Mouse (Mus musculus): ENCODE data around the gene Epha2. TPM values are rescaled to one million over a fixed set of nuclear protein-coding genes. Genes with fewer than 3 reads are reported as not detected.

The Epha2 gene
- polyA plus RNA-seq, 1 experiment from 2014 or later, result 0.75 TPM

- Histone ChIP-seq H3K36me3 (replicated peaks) (no peaks in the 10 kb centered on the region), H3K4me2 (no peak overlapping the region), H3K9me3 (replicated peaks) (no peaks in the 10 kb centered on the region), H3K27me3 (peaks cover 36% of the 10 kb centered on the region), H3K27ac (replicated peaks) (no peak overlapping the region), H3K4me3 (replicated peaks) (no peak overlapping the region), H3K4me1 (replicated peaks) (peaks cover 35% of the 10 kb centered on the region), H3K9ac (no peak overlapping the region)
- ATAC-seq (ENCODE audit: insufficient read depth), result no peak
- 58% methylated on average over 8 of the region's 8 CpGs for WGBS (ENCODE audit: insufficient replicate concordance)
Observed at GRCm38 (mm10) chr4:141306057-141306456, 5.0 kb downstream of the Epha2 start.

- WGBS (ENCODE audit: insufficient replicate concordance), result 83% methylated on average over 22 of the region's 22 CpGs
- Histone ChIP-seq H3K4me2 (no peak overlapping the region), H3K9ac (no peak overlapping the region), H3K9me3 (replicated peaks) (no peaks in the 10 kb centered on the region), H3K27ac (replicated peaks) (no peak overlapping the region), H3K27me3 (peaks cover 12% of the 10 kb centered on the region), H3K36me3 (replicated peaks) (no peaks in the 10 kb centered on the region), H3K4me1 (replicated peaks) (peaks cover 42% of the 10 kb centered on the region), H3K4me3 (replicated peaks) (no peak overlapping the region)
- ATAC-seq (ENCODE audit: insufficient read depth), result no peak
Observed at GRCm38 (mm10) chr4:141308381-141308780, 7.3 kb downstream of the Epha2 start.

- H3K4me3 ChIP-seq (replicated peaks), result no peak overlapping the region
- no peak overlapping the region for H3K9ac ChIP-seq
- no peak overlapping the region for H3K4me2 ChIP-seq
- ATAC-seq (ENCODE audit: insufficient read depth), result no peak
- H3K27ac ChIP-seq (replicated peaks), result peak overlapping the region; percentile 62
- H3K27me3 ChIP-seq, result peaks cover 5% of the 10 kb centered on the region
- 79% methylated on average over 34 of the region's 34 CpGs for whole genome bisulfite sequencing (ENCODE audit: insufficient replicate concordance)
- H3K9me3 ChIP-seq (replicated peaks), result no peaks in the 10 kb centered on the region
- H3K4me1 ChIP-seq (replicated peaks), result peaks cover 42% of the 10 kb centered on the region
- H3K36me3 ChIP-seq (replicated peaks), result no peaks in the 10 kb centered on the region
Observed at GRCm38 (mm10) chr4:141308857-141309772, 8.1 kb downstream of the Epha2 start.

- Histone ChIP-seq H3K27me3 (0 out of 2 replicates have a peak, but pooled peaks cover 3% of the 10 kb centered on the region), H3K4me1 (replicated peaks) (peaks cover 42% of the 10 kb centered on the region), H3K27ac (replicated peaks) (peak overlapping the region; percentile 62), H3K4me2 (no peak overlapping the region), H3K4me3 (replicated peaks) (no peak overlapping the region), H3K9ac (no peak overlapping the region), H3K36me3 (replicated peaks) (no peaks in the 10 kb centered on the region), H3K9me3 (replicated peaks) (no peaks in the 10 kb centered on the region)
- 58% methylated on average over 10 of the region's 10 CpGs for WGBS (ENCODE audit: insufficient replicate concordance)
- ATAC-seq (ENCODE audit: insufficient read depth), result peak; percentile 25; the same call in 1 of the 2 replicates
Observed at GRCm38 (mm10) chr4:141309773-141310145, 8.7 kb downstream of the Epha2 start.

GRCm38 (mm10) chr4:141310191-141310606 lies 9.2 kb downstream of the Epha2 start:
- peak overlapping the region; percentile 62 for H3K27ac ChIP-seq (replicated peaks)
- no peak overlapping the region for H3K9ac ChIP-seq
- 0 out of 2 replicates have a peak, but pooled peaks cover 3% of the 10 kb centered on the region for H3K27me3 ChIP-seq
- no peaks in the 10 kb centered on the region for H3K36me3 ChIP-seq (replicated peaks)
- peaks cover 42% of the 10 kb centered on the region for H3K4me1 ChIP-seq (replicated peaks)
- no peak overlapping the region for H3K4me3 ChIP-seq (replicated peaks)
- no peak overlapping the region for H3K4me2 ChIP-seq
- 21% methylated on average over 8 of the region's 8 CpGs for WGBS (ENCODE audit: insufficient replicate concordance)
- no peak for ATAC-seq (ENCODE audit: insufficient read depth)
- H3K9me3 ChIP-seq (replicated peaks), result no peaks in the 10 kb centered on the region

- no peak overlapping the region for H3K4me2 ChIP-seq
- no peak overlapping the region for H3K4me3 ChIP-seq (replicated peaks)
- no peak overlapping the region for H3K9ac ChIP-seq
- 49% methylated on average over 7 of the region's 7 CpGs for WGBS (ENCODE audit: insufficient replicate concordance)
- no peak overlapping the region for H3K27ac ChIP-seq (replicated peaks)
- H3K4me1 ChIP-seq (replicated peaks), result peaks cover 45% of the 10 kb centered on the region
- H3K27me3 ChIP-seq, result 0 out of 2 replicates have a peak, but pooled peaks cover 3% of the 10 kb centered on the region
- H3K36me3 ChIP-seq (replicated peaks), result no peaks in the 10 kb centered on the region
- no peaks in the 10 kb centered on the region for H3K9me3 ChIP-seq (replicated peaks)
- ATAC-seq (ENCODE audit: insufficient read depth), result no peak
Observed at GRCm38 (mm10) chr4:141311078-141311477, 10.0 kb downstream of the Epha2 start.

GRCm38 (mm10) chr4:141311506-141311905 lies 10.5 kb downstream of the Epha2 start:
- H3K4me3 ChIP-seq (replicated peaks), result no peak overlapping the region
- H3K4me2 ChIP-seq, result no peak overlapping the region
- no peaks in the 10 kb centered on the region for H3K36me3 ChIP-seq (replicated peaks)
- peaks cover 45% of the 10 kb centered on the region for H3K4me1 ChIP-seq (replicated peaks)
- WGBS (ENCODE audit: insufficient replicate concordance), result 58% methylated on average over 6 of the region's 6 CpGs
- no peak overlapping the region for H3K27ac ChIP-seq (replicated peaks)
- no peak overlapping the region for H3K9ac ChIP-seq
- 0 out of 2 replicates have a peak, but pooled peaks cover under 1% of the 10 kb centered on the region for H3K27me3 ChIP-seq
- H3K9me3 ChIP-seq (replicated peaks), result no peaks in the 10 kb centered on the region
- ATAC-seq (ENCODE audit: insufficient read depth), result no peak

GRCm38 (mm10) chr4:141311908-141312307 lies 10.9 kb downstream of the Epha2 start:
- Histone ChIP-seq H3K27me3 (no peaks in the 10 kb centered on the region), H3K4me1 (replicated peaks) (peaks cover 45% of the 10 kb centered on the region), H3K4me2 (no peak overlapping the region), H3K9me3 (replicated peaks) (no peaks in the 10 kb centered on the region), H3K4me3 (replicated peaks) (no peak overlapping the region), H3K36me3 (replicated peaks) (no peaks in the 10 kb centered on the region), H3K27ac (replicated peaks) (no peak overlapping the region), H3K9ac (no peak overlapping the region)
- 43% methylated on average over 2 of the region's 2 CpGs for WGBS (ENCODE audit: insufficient replicate concordance)
- no peak for ATAC-seq (ENCODE audit: insufficient read depth)

- Histone ChIP-seq H3K36me3 (replicated peaks) (no peaks in the 10 kb centered on the region), H3K9me3 (replicated peaks) (no peaks in the 10 kb centered on the region), H3K4me2 (no peak overlapping the region), H3K27me3 (no peaks in the 10 kb centered on the region), H3K4me3 (replicated peaks) (no peak overlapping the region), H3K4me1 (replicated peaks) (peaks cover 45% of the 10 kb centered on the region), H3K27ac (replicated peaks) (no peak overlapping the region), H3K9ac (no peak overlapping the region)
- 24% methylated on average over 17 of the region's 17 CpGs for WGBS (ENCODE audit: insufficient replicate concordance)
- peak; percentile 19; the same call in 1 of the 2 replicates for ATAC-seq (ENCODE audit: insufficient read depth)
Observed at GRCm38 (mm10) chr4:141312513-141313131, 11.6 kb downstream of the Epha2 start.

- peaks cover 45% of the 10 kb centered on the region for H3K4me1 ChIP-seq (replicated peaks)
- no peak for ATAC-seq (ENCODE audit: insufficient read depth)
- no peaks in the 10 kb centered on the region for H3K27me3 ChIP-seq
- no peak overlapping the region for H3K9ac ChIP-seq
- H3K27ac ChIP-seq (replicated peaks), result no peak overlapping the region
- no peak overlapping the region for H3K4me2 ChIP-seq
- H3K9me3 ChIP-seq (replicated peaks), result no peaks in the 10 kb centered on the region
- H3K4me3 ChIP-seq (replicated peaks), result no peak overlapping the region
- H3K36me3 ChIP-seq (replicated peaks), result no peaks in the 10 kb centered on the region
- WGBS (ENCODE audit: insufficient replicate concordance), result 28% methylated on average over 8 of the region's 8 CpGs
Observed at GRCm38 (mm10) chr4:141313481-141313880, 12.4 kb downstream of the Epha2 start.

- Histone ChIP-seq H3K4me2 (no peak overlapping the region), H3K27me3 (no peaks in the 10 kb centered on the region), H3K27ac (replicated peaks) (no peak overlapping the region), H3K9me3 (replicated peaks) (no peaks in the 10 kb centered on the region), H3K4me1 (replicated peaks) (peaks cover 42% of the 10 kb centered on the region), H3K4me3 (replicated peaks) (no peak overlapping the region), H3K36me3 (replicated peaks) (no peaks in the 10 kb centered on the region), H3K9ac (no peak overlapping the region)
- WGBS (ENCODE audit: insufficient replicate concordance), result 26% methylated on average over 11 of the region's 11 CpGs
- no peak for ATAC-seq (ENCODE audit: insufficient read depth)
Observed at GRCm38 (mm10) chr4:141313924-141314323, 12.9 kb downstream of the Epha2 start.
